Mouse (Mus musculus): ENCODE results near the gene Tnik. TPM values are rescaled to one million over a fixed set of nuclear protein-coding genes. Genes with fewer than 3 reads are reported as not detected.

Tnik gene
- polyA plus RNA-seq, 1 experiment from 2014 or later: 15.9 TPM

DNA sequence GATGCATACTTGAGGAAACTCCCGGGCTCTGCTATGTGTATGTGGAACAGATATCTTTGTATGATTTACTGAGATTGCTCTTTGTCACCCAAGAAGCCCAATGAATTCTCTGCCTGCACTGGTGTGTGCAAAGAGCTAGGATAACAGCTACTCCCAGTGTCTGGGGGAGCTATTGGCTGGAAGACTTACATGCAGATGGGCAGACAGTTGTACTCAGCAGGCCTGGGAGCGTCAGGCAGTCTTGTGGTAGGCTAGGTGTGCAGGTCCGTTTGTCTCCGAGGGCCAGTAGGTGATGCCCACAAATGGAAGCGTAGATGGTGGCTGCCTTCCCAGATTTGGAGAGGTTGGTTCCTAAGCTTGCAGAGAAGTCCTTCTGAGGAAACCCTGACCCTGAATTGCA is 2.6 kb downstream of the Tnik start:
- H3K4me1 ChIP-seq (ENCODE audit: control insufficient read depth, insufficient read depth, low read length): no peaks in the 10 kb centered on the region
- ATAC-seq (replicated peaks; ENCODE audit: insufficient number of reproducible peaks, low FRiP score, low TSS enrichment, low read depth): no peak
- 59% methylated on average over 5 of the region's 5 CpGs for WGBS
- H3K4me3 ChIP-seq (ENCODE audit: low read depth, low read length): no peak overlapping the region
- no peak overlapping the region for H3K9ac ChIP-seq (replicated peaks; ENCODE audit: low read length)
- H3K9me3 ChIP-seq (replicated peaks; ENCODE audit: control insufficient read depth, low read length): no peaks in the 10 kb centered on the region
- H3K27ac ChIP-seq (replicated peaks; ENCODE audit: low read depth, low read length): no peak overlapping the region
- H3K27me3 ChIP-seq (ENCODE audit: control insufficient read depth, insufficient read depth, low read length): 0 out of 2 replicates have a peak, but pooled peaks cover 2% of the 10 kb centered on the region
- no peaks in the 10 kb centered on the region for H3K36me3 ChIP-seq (replicated peaks; ENCODE audit: control insufficient read depth, insufficient read depth, low read depth, low read length)
- DNase-seq (ENCODE audit: low spot score): no peak
- H3K4me2 ChIP-seq (ENCODE audit: low read depth, low read length): no peak overlapping the region; the same call in 1 of the 2 replicates

DNA sequence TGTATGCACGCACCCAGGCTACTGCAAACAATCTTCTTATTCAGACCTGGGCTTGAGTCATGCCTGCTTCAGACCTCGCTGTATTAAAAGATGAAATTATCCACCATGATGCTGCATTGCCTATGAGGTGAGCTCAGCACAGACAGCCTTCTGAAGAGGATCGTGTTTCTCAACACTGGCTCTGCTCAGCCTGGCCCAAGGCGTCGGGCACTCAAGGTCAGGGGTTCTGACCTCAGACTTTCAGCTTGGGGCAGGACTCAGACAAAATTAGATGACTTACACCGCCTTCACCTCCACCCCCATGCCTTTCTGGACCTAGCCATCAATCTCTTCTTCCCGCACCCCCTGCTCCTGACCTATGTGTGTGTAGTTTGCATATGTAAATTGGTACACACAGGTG is 4.2 kb downstream of the Tnik start:
- no peak for ATAC-seq (replicated peaks; ENCODE audit: insufficient number of reproducible peaks, low FRiP score, low TSS enrichment, low read depth)
- Histone ChIP-seq H3K4me1 (ENCODE audit: control insufficient read depth, insufficient read depth, low read length) (no peaks in the 10 kb centered on the region), H3K27me3 (ENCODE audit: control insufficient read depth, insufficient read depth, low read length) (no peaks in the 10 kb centered on the region)

DNA sequence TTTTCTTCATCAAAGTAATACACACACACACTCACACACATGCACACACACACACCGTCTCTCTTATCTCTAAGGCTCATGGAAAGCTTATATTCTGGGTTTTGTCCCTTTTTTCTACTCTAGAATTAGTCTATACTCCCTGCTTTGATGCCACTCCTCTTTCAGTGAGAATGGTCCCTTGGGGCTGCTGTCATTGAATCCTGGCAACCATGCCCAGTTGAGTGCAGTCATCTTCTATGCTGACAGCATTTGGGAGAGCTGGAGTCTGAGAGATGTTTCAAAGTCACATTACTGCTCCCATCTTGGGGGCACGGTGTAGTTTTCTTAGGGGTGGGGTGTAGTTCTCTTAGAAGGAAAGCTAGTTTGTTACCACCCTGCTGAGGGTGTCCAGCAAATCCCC is 6.7 kb downstream of the Tnik start:
- no peak for ATAC-seq (replicated peaks; ENCODE audit: insufficient number of reproducible peaks, low FRiP score, low TSS enrichment, low read depth)
- Histone ChIP-seq H3K9ac (replicated peaks; ENCODE audit: low read length) (no peak overlapping the region), H3K4me3 (ENCODE audit: low read depth, low read length) (no peak overlapping the region), H3K9me3 (replicated peaks; ENCODE audit: control insufficient read depth, low read length) (no peaks in the 10 kb centered on the region), H3K27me3 (ENCODE audit: control insufficient read depth, insufficient read depth, low read length) (no peaks in the 10 kb centered on the region), H3K4me2 (ENCODE audit: low read depth, low read length) (no peak overlapping the region), H3K4me1 (ENCODE audit: control insufficient read depth, insufficient read depth, low read length) (no peaks in the 10 kb centered on the region), H3K36me3 (replicated peaks; ENCODE audit: control insufficient read depth, insufficient read depth, low read depth, low read length) (no peaks in the 10 kb centered on the region), H3K27ac (replicated peaks; ENCODE audit: low read depth, low read length) (no peak overlapping the region)
- no peak for DNase-seq (ENCODE audit: low spot score)
- 61% methylated on average over 2 of the region's 2 CpGs for WGBS

More for the DNA sequence above, 4.2 kb downstream of the Tnik start:
- H3K9ac ChIP-seq (replicated peaks; ENCODE audit: low read length): no peak overlapping the region
- H3K9me3 ChIP-seq (replicated peaks; ENCODE audit: control insufficient read depth, low read length): no peaks in the 10 kb centered on the region
- H3K4me3 ChIP-seq (ENCODE audit: low read depth, low read length): no peak overlapping the region
- H3K4me2 ChIP-seq (ENCODE audit: low read depth, low read length): no peak overlapping the region
- H3K36me3 ChIP-seq (replicated peaks; ENCODE audit: control insufficient read depth, insufficient read depth, low read depth, low read length): no peaks in the 10 kb centered on the region
- no peak for DNase-seq (ENCODE audit: low spot score)
- H3K27ac ChIP-seq (replicated peaks; ENCODE audit: low read depth, low read length): no peak overlapping the region
- WGBS: 35% methylated on average over 7 of the region's 7 CpGs

DNA sequence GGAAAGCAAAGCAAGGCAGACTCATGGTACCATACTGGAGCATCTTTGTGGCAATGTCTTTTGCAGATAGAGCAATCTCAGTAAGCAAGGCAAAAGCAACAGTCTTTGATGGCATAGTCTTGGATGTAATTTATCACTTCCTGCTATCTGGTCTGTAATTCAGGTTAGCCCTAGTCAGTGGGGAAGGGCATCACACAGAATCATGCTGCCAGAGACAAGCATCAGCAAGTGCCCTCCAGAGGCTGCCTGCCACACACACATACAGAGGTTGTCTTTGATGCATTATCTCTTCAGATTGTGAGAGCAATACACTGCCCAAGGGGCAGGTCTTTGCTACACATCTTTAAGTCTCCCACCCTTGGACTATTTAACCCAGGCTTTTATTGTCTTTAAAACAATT is 8.9 kb downstream of the Tnik start:
- DNase-seq (ENCODE audit: low spot score) (no peak), ATAC-seq (replicated peaks; ENCODE audit: insufficient number of reproducible peaks, low FRiP score, low TSS enrichment, low read depth) (no peak)
- H3K4me2 ChIP-seq (ENCODE audit: low read depth, low read length): no peak overlapping the region
- H3K9ac ChIP-seq (replicated peaks; ENCODE audit: low read length): no peak overlapping the region
- no peaks in the 10 kb centered on the region for H3K36me3 ChIP-seq (replicated peaks; ENCODE audit: control insufficient read depth, insufficient read depth, low read depth, low read length)
- H3K9me3 ChIP-seq (replicated peaks; ENCODE audit: control insufficient read depth, low read length): no peaks in the 10 kb centered on the region
- no peak overlapping the region for H3K4me3 ChIP-seq (ENCODE audit: low read depth, low read length)
- no peaks in the 10 kb centered on the region for H3K27me3 ChIP-seq (ENCODE audit: control insufficient read depth, insufficient read depth, low read length)
- H3K27ac ChIP-seq (replicated peaks; ENCODE audit: low read depth, low read length): no peak overlapping the region
- H3K4me1 ChIP-seq (ENCODE audit: control insufficient read depth, insufficient read depth, low read length): no peaks in the 10 kb centered on the region

DNA sequence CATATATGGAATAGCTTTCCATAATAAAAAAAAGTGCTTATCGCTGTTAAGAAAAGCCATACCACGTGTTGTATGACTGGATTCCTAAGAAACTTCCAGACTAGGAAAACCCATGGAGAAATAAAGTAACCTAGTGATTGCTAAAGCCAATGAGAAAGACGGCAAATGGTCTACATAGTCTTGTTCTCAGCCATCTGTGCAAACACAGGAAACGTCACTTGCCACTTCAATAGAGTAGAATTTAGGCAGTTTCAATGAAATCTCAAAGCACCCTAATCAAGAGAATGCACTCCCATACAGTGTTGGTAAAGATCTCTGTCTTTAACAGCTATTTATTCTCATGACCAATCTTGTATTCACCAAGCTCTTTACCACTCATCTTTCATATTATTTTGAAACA is 11.7 kb downstream of the Tnik start:
- WGBS: 82% methylated on average over 4 of the region's 4 CpGs
- H3K4me3 ChIP-seq (ENCODE audit: low read depth, low read length): no peak overlapping the region
- H3K36me3 ChIP-seq (replicated peaks; ENCODE audit: control insufficient read depth, insufficient read depth, low read depth, low read length): no peaks in the 10 kb centered on the region
- DNase-seq (ENCODE audit: low spot score): no peak
- H3K9ac ChIP-seq (replicated peaks; ENCODE audit: low read length): no peak overlapping the region
- ATAC-seq (replicated peaks; ENCODE audit: insufficient number of reproducible peaks, low FRiP score, low TSS enrichment, low read depth): no peak
- H3K27me3 ChIP-seq (ENCODE audit: control insufficient read depth, insufficient read depth, low read length): no peaks in the 10 kb centered on the region
- H3K4me1 ChIP-seq (ENCODE audit: control insufficient read depth, insufficient read depth, low read length): no peaks in the 10 kb centered on the region
- no peak overlapping the region for H3K4me2 ChIP-seq (ENCODE audit: low read depth, low read length)
- no peak overlapping the region for H3K27ac ChIP-seq (replicated peaks; ENCODE audit: low read depth, low read length)
- H3K9me3 ChIP-seq (replicated peaks; ENCODE audit: control insufficient read depth, low read length): no peaks in the 10 kb centered on the region

DNA sequence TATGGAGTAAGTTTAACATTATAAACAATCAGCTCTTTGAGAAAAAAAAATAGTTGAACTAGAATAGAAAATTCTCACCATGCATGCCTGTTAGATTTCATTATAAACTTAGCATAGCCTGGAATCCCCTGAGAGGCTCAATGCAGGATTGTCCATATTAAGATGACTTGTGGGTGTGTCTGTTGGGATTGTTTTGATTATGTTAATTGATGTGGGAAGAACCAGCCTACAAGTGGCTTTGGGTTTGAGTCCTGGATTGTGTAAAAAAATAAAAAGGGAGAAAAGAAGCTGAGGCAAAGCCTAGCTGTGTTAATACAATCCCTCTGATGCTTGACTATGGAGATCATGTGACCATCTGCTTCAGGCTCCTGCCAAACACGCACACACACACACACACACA is 26.7 kb downstream of the Tnik start:
- DNase-seq (ENCODE audit: low spot score) (no peak), ATAC-seq (replicated peaks; ENCODE audit: insufficient number of reproducible peaks, low FRiP score, low TSS enrichment, low read depth) (no peak)
- WGBS: 60% methylated on average over 1 of the region's 1 CpGs
- H3K27ac ChIP-seq (replicated peaks; ENCODE audit: low read depth, low read length): no peak overlapping the region
- no peak overlapping the region for H3K4me2 ChIP-seq (ENCODE audit: low read depth, low read length)
- no peak overlapping the region for H3K9ac ChIP-seq (replicated peaks; ENCODE audit: low read length)
- no peak overlapping the region for H3K4me3 ChIP-seq (ENCODE audit: low read depth, low read length)
- H3K36me3 ChIP-seq (replicated peaks; ENCODE audit: control insufficient read depth, insufficient read depth, low read depth, low read length): no peaks in the 10 kb centered on the region
- no peaks in the 10 kb centered on the region for H3K4me1 ChIP-seq (ENCODE audit: control insufficient read depth, insufficient read depth, low read length)
- no peaks in the 10 kb centered on the region for H3K9me3 ChIP-seq (replicated peaks; ENCODE audit: control insufficient read depth, low read length)
- no peaks in the 10 kb centered on the region for H3K27me3 ChIP-seq (ENCODE audit: control insufficient read depth, insufficient read depth, low read length)

DNA sequence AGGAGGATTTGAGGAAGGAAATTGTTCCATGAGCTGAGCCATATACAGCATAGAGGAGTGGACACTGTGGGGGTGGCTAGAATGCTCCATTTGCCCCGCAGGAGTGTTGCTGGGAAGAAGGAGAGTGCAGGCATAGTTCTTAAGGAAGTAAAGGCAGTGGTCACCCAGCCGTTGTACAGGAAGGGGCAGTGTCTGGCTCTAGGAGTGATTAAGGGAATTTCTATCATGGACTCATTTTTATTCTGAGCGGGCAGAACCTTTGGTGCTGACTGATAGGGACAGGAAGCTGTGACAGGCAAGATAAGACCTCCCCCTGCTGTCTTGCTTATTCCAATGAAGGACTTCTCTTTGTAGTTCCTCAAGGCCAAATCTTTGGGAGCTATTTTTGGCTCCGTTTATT is 38.4 kb downstream of the Tnik start:
- 85% methylated on average over 4 of the region's 4 CpGs for WGBS
- Histone ChIP-seq H3K4me1 (ENCODE audit: control insufficient read depth, insufficient read depth, low read length) (no peaks in the 10 kb centered on the region), H3K9ac (replicated peaks; ENCODE audit: low read length) (no peak overlapping the region), H3K36me3 (replicated peaks; ENCODE audit: control insufficient read depth, insufficient read depth, low read depth, low read length) (no peaks in the 10 kb centered on the region), H3K27ac (replicated peaks; ENCODE audit: low read depth, low read length) (no peak overlapping the region), H3K27me3 (ENCODE audit: control insufficient read depth, insufficient read depth, low read length) (no peaks in the 10 kb centered on the region), H3K4me2 (ENCODE audit: low read depth, low read length) (no peak overlapping the region), H3K4me3 (ENCODE audit: low read depth, low read length) (no peak overlapping the region), H3K9me3 (replicated peaks; ENCODE audit: control insufficient read depth, low read length) (no peaks in the 10 kb centered on the region)
- DNase-seq (ENCODE audit: low spot score): no peak
- ATAC-seq (replicated peaks; ENCODE audit: insufficient number of reproducible peaks, low FRiP score, low TSS enrichment, low read depth): no peak

DNA sequence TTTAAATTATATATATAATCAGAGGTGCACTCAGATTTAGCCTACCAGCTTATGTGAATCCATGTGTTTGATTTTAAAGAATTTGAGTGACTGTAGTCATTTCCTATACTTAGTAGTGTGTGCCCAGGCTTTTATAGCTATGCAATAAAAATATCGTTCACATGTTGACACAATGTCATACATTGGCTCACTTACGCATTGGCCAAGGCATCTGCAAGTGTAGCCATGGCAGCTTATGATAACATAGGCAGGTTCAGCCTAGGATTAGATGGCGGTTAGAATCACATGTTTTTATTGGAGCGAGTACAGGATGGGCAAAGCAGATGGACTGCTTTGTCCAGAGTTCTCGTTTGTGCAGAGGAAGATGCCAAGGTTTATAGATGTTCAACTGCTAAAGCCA is 40.9 kb downstream of the Tnik start:
- no peak overlapping the region for H3K4me2 ChIP-seq (ENCODE audit: low read depth, low read length)

More for the DNA sequence above, 40.9 kb downstream of the Tnik start:
- Histone ChIP-seq H3K9me3 (replicated peaks; ENCODE audit: control insufficient read depth, low read length) (no peaks in the 10 kb centered on the region), H3K27me3 (ENCODE audit: control insufficient read depth, insufficient read depth, low read length) (no peaks in the 10 kb centered on the region), H3K27ac (replicated peaks; ENCODE audit: low read depth, low read length) (no peak overlapping the region), H3K36me3 (replicated peaks; ENCODE audit: control insufficient read depth, insufficient read depth, low read depth, low read length) (no peaks in the 10 kb centered on the region), H3K4me3 (ENCODE audit: low read depth, low read length) (no peak overlapping the region), H3K9ac (replicated peaks; ENCODE audit: low read length) (no peak overlapping the region), H3K4me1 (ENCODE audit: control insufficient read depth, insufficient read depth, low read length) (no peaks in the 10 kb centered on the region)
- no peak for ATAC-seq (replicated peaks; ENCODE audit: insufficient number of reproducible peaks, low FRiP score, low TSS enrichment, low read depth)
- 95% methylated on average over 5 of the region's 5 CpGs for WGBS
- no peak for DNase-seq (ENCODE audit: low spot score)

All from embryonic facial prominence, embryonic 11.5 days (tissue).